Mouse (Mus musculus): ENCODE results near the gene Nr4a1. TPM values are rescaled to one million over a fixed set of nuclear protein-coding genes. Genes with fewer than 3 reads are reported as not detected.

The Nr4a1 gene
- polyA plus RNA-seq, 1 experiment from 2014 or later, result 6.4 TPM

DNA sequence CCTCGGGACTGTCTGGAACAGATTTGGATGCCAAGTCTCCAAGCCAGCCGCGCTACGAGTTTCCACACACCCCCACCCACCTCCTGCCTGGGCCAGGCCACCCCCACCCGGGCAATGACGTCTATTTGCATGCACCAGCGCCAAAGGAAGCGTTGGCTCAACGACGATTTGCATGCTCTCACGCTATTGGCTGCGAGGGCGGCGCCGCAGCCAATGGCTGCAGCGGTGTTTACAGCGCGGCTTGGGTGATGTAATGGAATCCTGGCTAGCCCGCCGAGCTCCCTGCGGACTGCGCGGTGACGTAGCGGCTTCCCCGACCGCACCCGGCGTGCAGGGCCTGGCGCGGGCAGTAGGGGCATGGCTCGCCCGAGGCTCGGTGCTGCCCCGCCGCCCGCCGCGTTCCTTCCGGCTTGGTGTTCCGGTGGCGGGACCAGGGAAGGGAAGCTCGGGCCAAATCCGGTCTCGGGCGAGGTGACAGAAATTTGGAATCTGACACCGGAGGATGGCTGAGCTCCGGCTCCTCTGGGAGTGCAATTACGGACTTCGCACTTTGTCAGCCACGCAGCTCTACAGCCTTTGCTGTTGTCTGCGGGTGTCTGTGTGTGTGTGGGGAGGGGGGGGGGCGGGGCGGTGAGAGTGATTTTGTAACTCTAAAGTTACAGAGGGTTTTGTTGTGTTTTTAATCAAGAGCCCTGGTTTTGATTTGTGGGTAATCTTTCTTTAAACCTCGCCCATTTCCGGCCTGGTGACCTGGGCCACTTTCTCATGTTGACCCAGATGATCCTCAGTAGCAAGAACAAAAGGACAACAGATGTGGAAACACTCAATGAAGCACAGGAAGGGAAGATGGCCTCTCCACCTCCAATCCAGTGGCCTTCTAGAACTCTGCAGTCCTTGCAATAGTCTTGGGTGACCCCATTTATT is 7.6 kb upstream of the Nr4a1 start:
- Histone ChIP-seq H3K9me3 (ENCODE audit: control insufficient read depth, low read length) (no peaks in the 10 kb centered on the region), H3K27me3 (replicated peaks; ENCODE audit: control insufficient read depth, insufficient read depth, low read length) (no peaks in the 10 kb centered on the region), H3K4me1 (replicated peaks; ENCODE audit: control insufficient read depth, insufficient read depth, low read length) (peaks cover 29% of the 10 kb centered on the region), H3K4me2 (ENCODE audit: low read length) (peak overlapping the region; percentile 67), H3K36me3 (ENCODE audit: control insufficient read depth, insufficient read depth, low read length) (no peaks in the 10 kb centered on the region), H3K27ac (ENCODE audit: low read depth) (peak overlapping the region; percentile 84), H3K9ac (ENCODE audit: low read length) (peak overlapping the region; percentile 59), H3K4me3 (ENCODE audit: low read depth, low read length) (peak overlapping the region; percentile 36)
- ATAC-seq (replicated peaks; ENCODE audit: low FRiP score, low TSS enrichment, low read depth) (peak; percentile 97), DNase-seq (ENCODE audit: low spot score) (peak; percentile 95)
- 2% methylated on average over 55 of the region's 56 CpGs for WGBS

DNA sequence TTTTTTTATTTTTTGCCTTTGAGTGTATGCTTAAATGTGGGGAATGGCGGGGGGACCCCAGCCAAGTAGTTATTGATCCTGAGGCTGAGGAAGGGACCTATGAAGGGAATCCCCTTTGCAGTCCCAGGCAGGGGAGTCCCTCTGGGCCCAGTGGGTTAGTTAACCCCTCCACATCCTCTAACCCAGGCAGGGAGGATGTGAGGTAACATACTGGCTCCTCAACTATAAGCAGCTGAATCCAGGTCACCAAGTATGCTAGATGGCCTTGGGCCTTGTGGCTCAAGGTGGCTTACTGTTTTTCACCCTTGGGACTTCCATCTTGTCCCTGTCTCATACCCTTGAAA is 6.9 kb upstream of the Nr4a1 start:
- H3K36me3 ChIP-seq (ENCODE audit: control insufficient read depth, insufficient read depth, low read length), result no peaks in the 10 kb centered on the region
- no peak overlapping the region; the same call in 1 of the 2 replicates for H3K9ac ChIP-seq (ENCODE audit: low read length)
- 80% methylated on average over 1 of the region's 1 CpGs for WGBS
- H3K27ac ChIP-seq (ENCODE audit: low read depth), result peak overlapping the region; percentile 84
- no peak for DNase-seq (ENCODE audit: low spot score)
- H3K4me1 ChIP-seq (replicated peaks; ENCODE audit: control insufficient read depth, insufficient read depth, low read length), result peaks cover 25% of the 10 kb centered on the region
- no peak for ATAC-seq (replicated peaks; ENCODE audit: low FRiP score, low TSS enrichment, low read depth)
- H3K9me3 ChIP-seq (ENCODE audit: control insufficient read depth, low read length), result no peaks in the 10 kb centered on the region
- H3K4me3 ChIP-seq (ENCODE audit: low read depth, low read length), result no peak overlapping the region
- no peaks in the 10 kb centered on the region for H3K27me3 ChIP-seq (replicated peaks; ENCODE audit: control insufficient read depth, insufficient read depth, low read length)
- H3K4me2 ChIP-seq (ENCODE audit: low read length), result peak overlapping the region; percentile 67

DNA sequence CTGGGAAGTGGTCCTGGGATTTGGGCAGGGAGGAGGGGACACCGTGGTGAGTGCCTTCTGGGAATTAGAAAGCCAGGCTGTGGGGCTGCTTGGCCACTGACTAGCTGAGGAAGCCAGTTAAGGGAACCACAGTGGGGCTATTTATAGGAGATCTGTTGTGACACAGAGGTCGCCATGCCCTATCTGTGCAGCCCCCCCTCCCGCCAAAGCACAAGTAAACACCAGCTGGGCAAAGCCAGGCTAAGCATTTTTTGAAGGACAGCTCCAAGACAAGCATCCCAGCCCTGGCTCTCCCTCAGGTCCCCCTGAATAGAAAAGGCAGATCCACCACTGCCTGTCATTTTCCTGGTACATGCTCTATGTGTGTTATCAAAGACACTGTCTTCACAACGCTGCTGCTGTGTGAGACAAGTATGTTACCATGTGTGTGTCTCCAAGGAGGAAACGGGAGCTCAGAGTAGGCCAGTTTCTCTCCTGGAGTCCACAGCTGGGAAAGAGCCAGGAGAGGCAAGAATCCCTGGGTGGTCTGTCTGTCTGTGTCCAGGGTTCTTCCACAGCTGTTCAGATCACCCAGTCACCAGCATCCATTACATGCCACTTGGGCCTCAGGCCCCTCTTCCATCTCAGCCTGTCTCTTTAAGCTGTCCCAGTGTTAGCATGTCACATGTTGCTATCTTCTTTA is 5.9 kb upstream of the Nr4a1 start:
- Histone ChIP-seq H3K4me1 (replicated peaks; ENCODE audit: control insufficient read depth, insufficient read depth, low read length) (peaks cover 25% of the 10 kb centered on the region), H3K4me2 (ENCODE audit: low read length) (no peak overlapping the region), H3K27me3 (replicated peaks; ENCODE audit: control insufficient read depth, insufficient read depth, low read length) (no peaks in the 10 kb centered on the region), H3K4me3 (ENCODE audit: low read depth, low read length) (no peak overlapping the region), H3K36me3 (ENCODE audit: control insufficient read depth, insufficient read depth, low read length) (no peaks in the 10 kb centered on the region), H3K9me3 (ENCODE audit: control insufficient read depth, low read length) (peaks cover 4% of the 10 kb centered on the region; the same call in 1 of the 2 replicates), H3K27ac (ENCODE audit: low read depth) (peak overlapping the region; percentile 39), H3K9ac (ENCODE audit: low read length) (no peak overlapping the region)
- WGBS, result 42% methylated on average over 5 of the region's 5 CpGs
- ATAC-seq (replicated peaks; ENCODE audit: low FRiP score, low TSS enrichment, low read depth) (no peak), DNase-seq (ENCODE audit: low spot score) (no peak)

DNA sequence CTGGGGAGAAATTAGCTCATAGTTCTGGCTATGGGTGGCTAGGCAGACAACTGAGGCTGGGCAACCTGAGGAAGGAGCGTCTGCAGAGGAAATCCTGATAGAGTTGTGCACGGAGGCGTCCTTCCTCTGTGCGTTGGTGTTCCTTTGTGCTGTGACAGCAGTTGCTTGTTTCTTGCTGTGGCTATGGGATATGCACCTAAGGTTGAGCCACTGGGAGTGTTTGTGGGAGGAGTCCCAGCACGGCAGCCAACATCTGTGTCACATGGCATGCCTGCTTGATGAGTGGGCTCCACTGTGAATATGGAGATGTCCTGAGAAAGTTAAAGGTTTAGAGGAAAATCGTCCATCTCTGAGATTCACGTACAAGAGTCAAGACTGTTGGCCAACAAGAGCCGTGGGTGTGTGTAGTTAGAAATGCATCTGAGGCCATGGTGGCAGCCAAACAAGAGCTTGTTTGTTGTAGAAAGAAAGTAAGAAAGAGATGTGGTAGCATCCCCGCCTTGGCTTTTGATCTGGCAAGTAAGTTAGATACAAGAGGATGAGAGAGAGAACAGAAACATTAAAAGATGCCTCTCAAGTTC is 3.8 kb upstream of the Nr4a1 start:
- ATAC-seq (replicated peaks; ENCODE audit: low FRiP score, low TSS enrichment, low read depth) (no peak), DNase-seq (ENCODE audit: low spot score) (no peak)
- H3K36me3 ChIP-seq (ENCODE audit: control insufficient read depth, insufficient read depth, low read length), result no peaks in the 10 kb centered on the region
- no peak overlapping the region for H3K27ac ChIP-seq (ENCODE audit: low read depth)
- H3K4me1 ChIP-seq (replicated peaks; ENCODE audit: control insufficient read depth, insufficient read depth, low read length), result peaks cover 27% of the 10 kb centered on the region
- H3K4me3 ChIP-seq (ENCODE audit: low read depth, low read length), result no peak overlapping the region
- H3K4me2 ChIP-seq (ENCODE audit: low read length), result no peak overlapping the region
- H3K27me3 ChIP-seq (replicated peaks; ENCODE audit: control insufficient read depth, insufficient read depth, low read length), result no peaks in the 10 kb centered on the region
- H3K9ac ChIP-seq (ENCODE audit: low read length), result no peak overlapping the region
- H3K9me3 ChIP-seq (ENCODE audit: control insufficient read depth, low read length), result peaks cover 4% of the 10 kb centered on the region; the same call in 1 of the 2 replicates
- WGBS, result 78% methylated on average over 9 of the region's 9 CpGs

DNA sequence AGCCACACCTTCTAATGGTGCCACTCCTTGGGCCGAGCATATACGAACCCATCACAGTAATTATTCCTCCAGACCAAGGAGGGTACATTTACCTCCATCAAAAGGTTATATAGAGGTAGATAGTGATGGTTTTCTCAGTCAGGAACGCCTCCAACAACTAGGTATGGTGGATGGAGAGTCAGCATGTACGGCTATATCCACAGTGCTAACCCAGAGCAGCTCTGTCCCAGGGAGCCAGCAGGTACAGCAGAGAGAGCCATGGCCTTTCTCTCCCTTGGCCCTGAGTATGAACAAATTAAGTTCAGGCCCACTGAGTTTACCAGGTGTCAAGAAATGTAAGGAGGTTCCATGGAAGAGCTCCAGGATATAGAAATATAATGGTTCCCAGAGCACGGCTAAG is 2.1 kb upstream of the Nr4a1 start:
- Histone ChIP-seq H3K27ac (ENCODE audit: low read depth) (no peak overlapping the region), H3K9me3 (ENCODE audit: control insufficient read depth, low read length) (peaks cover 4% of the 10 kb centered on the region; the same call in 1 of the 2 replicates), H3K4me1 (replicated peaks; ENCODE audit: control insufficient read depth, insufficient read depth, low read length) (peaks cover 19% of the 10 kb centered on the region; the same call in 1 of the 2 replicates), H3K4me2 (ENCODE audit: low read length) (no peak overlapping the region), H3K36me3 (ENCODE audit: control insufficient read depth, insufficient read depth, low read length) (no peaks in the 10 kb centered on the region), H3K4me3 (ENCODE audit: low read depth, low read length) (no peak overlapping the region), H3K9ac (ENCODE audit: low read length) (no peak overlapping the region), H3K27me3 (replicated peaks; ENCODE audit: control insufficient read depth, insufficient read depth, low read length) (no peaks in the 10 kb centered on the region)
- WGBS, result 89% methylated on average over 5 of the region's 5 CpGs
- DNase-seq (ENCODE audit: low spot score), result no peak
- no peak for ATAC-seq (replicated peaks; ENCODE audit: low FRiP score, low TSS enrichment, low read depth)

DNA sequence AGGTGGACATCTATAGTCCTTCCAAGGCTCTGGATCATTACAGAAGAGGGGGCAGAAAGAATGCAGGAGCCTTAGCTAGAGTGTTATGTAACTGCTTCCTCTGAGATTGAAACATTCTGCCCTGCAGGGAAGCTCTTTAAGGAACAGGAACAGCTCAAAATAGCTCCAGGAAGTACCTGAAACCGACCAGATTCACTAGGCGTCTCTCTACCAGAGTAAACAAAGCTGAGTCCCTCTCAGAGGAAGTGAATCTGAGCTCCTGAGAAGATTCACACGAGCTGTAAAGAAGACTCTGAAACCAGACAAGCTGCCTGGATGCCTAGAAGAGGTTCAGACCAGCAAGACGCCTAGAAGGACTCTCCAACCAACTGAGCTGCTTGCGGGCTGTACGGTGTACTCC is 1.5 kb upstream of the Nr4a1 start:
- 78% methylated on average over 6 of the region's 6 CpGs for WGBS

DNA sequence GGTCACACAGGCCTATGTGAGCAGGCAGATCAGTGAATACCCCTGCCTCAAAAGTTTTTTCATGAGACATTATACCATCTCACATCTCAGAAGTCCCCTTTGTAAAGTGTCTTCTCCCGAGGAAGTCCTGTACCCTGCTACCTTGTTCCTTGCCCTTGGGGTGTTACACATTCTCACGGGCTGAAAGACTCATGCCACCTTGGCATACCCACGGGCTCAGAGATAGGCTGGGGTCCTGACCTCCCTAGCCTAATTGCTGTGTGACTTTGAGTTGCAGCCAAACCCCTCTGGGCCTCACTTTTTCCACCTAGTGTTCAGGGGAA is 545 bp upstream of the Nr4a1 start:
- Histone ChIP-seq H3K27ac (ENCODE audit: low read depth) (no peak overlapping the region), H3K4me2 (ENCODE audit: low read length) (peak overlapping the region; percentile 88), H3K27me3 (replicated peaks; ENCODE audit: control insufficient read depth, insufficient read depth, low read length) (no peaks in the 10 kb centered on the region), H3K9me3 (ENCODE audit: control insufficient read depth, low read length) (peaks cover 4% of the 10 kb centered on the region; the same call in 1 of the 2 replicates), H3K4me3 (ENCODE audit: low read depth, low read length) (peak overlapping the region; percentile 62), H3K4me1 (replicated peaks; ENCODE audit: control insufficient read depth, insufficient read depth, low read length) (peaks cover 8% of the 10 kb centered on the region; the same call in 1 of the 2 replicates), H3K9ac (ENCODE audit: low read length) (peak overlapping the region; percentile 75), H3K36me3 (ENCODE audit: control insufficient read depth, insufficient read depth, low read length) (no peaks in the 10 kb centered on the region)
- DNase-seq (ENCODE audit: low spot score) (no peak), ATAC-seq (replicated peaks; ENCODE audit: low FRiP score, low TSS enrichment, low read depth) (no peak)
- WGBS, result 34% methylated on average over 3 of the region's 3 CpGs

More for the DNA sequence above, 1.5 kb upstream of the Nr4a1 start:
- Histone ChIP-seq H3K4me1 (replicated peaks; ENCODE audit: control insufficient read depth, insufficient read depth, low read length) (peaks cover 14% of the 10 kb centered on the region; the same call in 1 of the 2 replicates), H3K27me3 (replicated peaks; ENCODE audit: control insufficient read depth, insufficient read depth, low read length) (no peaks in the 10 kb centered on the region), H3K9me3 (ENCODE audit: control insufficient read depth, low read length) (peaks cover 4% of the 10 kb centered on the region; the same call in 1 of the 2 replicates), H3K4me3 (ENCODE audit: low read depth, low read length) (no peak overlapping the region), H3K36me3 (ENCODE audit: control insufficient read depth, insufficient read depth, low read length) (no peaks in the 10 kb centered on the region), H3K4me2 (ENCODE audit: low read length) (no peak overlapping the region), H3K9ac (ENCODE audit: low read length) (no peak overlapping the region), H3K27ac (ENCODE audit: low read depth) (no peak overlapping the region)
- no peak for DNase-seq (ENCODE audit: low spot score)
- no peak for ATAC-seq (replicated peaks; ENCODE audit: low FRiP score, low TSS enrichment, low read depth)

DNA sequence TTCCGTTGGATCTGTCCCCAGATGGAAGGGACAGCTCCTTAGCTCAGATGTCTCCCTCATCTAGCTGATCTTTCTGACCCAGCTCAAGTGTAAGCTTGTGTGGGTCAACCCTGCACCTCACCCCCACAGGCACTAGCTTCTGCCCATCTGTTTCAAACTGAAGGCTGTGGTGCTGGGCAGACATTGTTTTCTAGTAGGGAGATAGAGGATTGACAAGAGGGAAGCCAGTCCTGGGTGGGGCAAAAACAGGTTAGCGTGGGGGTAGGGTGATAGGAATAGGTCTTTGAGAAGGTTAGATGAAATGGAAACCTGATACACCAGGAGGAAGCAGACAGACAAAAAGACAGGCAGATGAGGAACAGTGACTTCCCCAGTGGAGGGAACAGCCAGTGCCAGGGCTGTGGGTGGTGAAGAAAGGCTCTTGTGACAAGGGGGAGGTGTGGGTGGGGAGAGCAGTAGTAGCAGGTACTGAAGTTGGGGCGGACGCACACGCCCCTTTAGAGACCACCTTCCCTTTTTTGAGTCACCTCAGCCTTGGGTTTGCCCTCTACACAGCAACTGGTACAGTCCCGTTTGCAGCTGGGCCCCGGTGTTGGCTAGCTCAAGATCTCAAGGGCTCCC is 1.9 kb downstream of the Nr4a1 start:
- ATAC-seq (replicated peaks; ENCODE audit: low FRiP score, low TSS enrichment, low read depth) (no peak), DNase-seq (ENCODE audit: low spot score) (no peak)
- H3K27ac ChIP-seq (ENCODE audit: low read depth), result no peak overlapping the region
- no peak overlapping the region for H3K9ac ChIP-seq (ENCODE audit: low read length)
- peaks cover 13% of the 10 kb centered on the region for H3K4me1 ChIP-seq (replicated peaks; ENCODE audit: control insufficient read depth, insufficient read depth, low read length)
- H3K9me3 ChIP-seq (ENCODE audit: control insufficient read depth, low read length), result peaks cover 4% of the 10 kb centered on the region; the same call in 1 of the 2 replicates
- no peak overlapping the region for H3K4me3 ChIP-seq (ENCODE audit: low read depth, low read length)
- no peak overlapping the region for H3K4me2 ChIP-seq (ENCODE audit: low read length)
- H3K36me3 ChIP-seq (ENCODE audit: control insufficient read depth, insufficient read depth, low read length), result no peaks in the 10 kb centered on the region
- no peaks in the 10 kb centered on the region for H3K27me3 ChIP-seq (replicated peaks; ENCODE audit: control insufficient read depth, insufficient read depth, low read length)
- 85% methylated on average over 7 of the region's 7 CpGs for WGBS
